9 mouse cellular contexts compared by ENCODE assay signal in the genomic region with DNA sequence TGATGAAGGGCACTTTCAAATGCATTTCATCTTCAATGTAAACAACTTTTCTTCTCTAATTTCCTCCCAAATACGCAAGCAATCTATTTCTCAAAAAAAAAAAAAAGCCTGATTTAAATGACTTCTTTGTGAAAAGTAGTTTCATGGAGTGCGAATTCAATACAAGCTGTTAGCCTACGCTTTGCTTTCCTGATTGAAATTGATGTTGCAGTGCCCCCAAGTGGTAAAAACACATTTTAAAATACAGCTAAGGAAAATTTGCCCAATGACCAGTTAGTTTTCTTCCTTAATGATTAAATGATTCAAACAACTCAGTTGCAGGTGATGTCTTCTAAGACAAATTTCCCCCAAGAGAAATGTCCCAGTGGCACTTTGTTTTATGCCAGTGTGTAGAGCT. TPM values are rescaled to one million over a fixed set of nuclear protein-coding genes. Genes with fewer than 3 reads are reported as not detected.
DNase-seq lines count a peak whose midpoint lies in the region; ATAC-seq and TF ChIP-seq lines count a peak whose summit lies in the region.
"Had no signal": no experiment of that assay in that cellular context is flagged by ENCODE, and none has a peak within 500 bp of the region (broad histone marks: within the 10 kb centered on the region; RNA-seq: fewer than 3 reads in every experiment).

No protein-coding gene starts in this region.

- no peaks in the 10 kb centered on the region for H3K79me2 ChIP-seq in heart, adult 2 months (replicated peaks; ENCODE audit: control insufficient read depth, insufficient read depth, low read length)

- no peaks in the 10 kb centered on the region for H3K9me3 ChIP-seq in lung, embryonic 14.5 days (ENCODE audit: low read depth, low read length)
- H3K9me3 ChIP-seq: neural tube, embryonic 12.5 days had no signal

- no peak for DNase-seq in heart, adult 2 months
- DNase-seq in heart, postnatal 36 days, result no peak
- DNase-seq in lung, embryonic 14.5 days, result peak; percentile 73
- DNase-seq in lung, postnatal 4 days, result no peak
- peak; percentile 12 for DNase-seq in R1 (ENCODE audit: low read depth, low spot score)
- DNase-seq in naive thymus-derived CD4-positive, alpha-beta T cell, adult 2 months (ENCODE audit: low read depth), result peak; percentile 31
- DNase-seq in neural tube, embryonic 10.5 days (ENCODE audit: extremely low spot score, low spot score), result no peak

- no peaks in the 10 kb centered on the region for H3K4me1 ChIP-seq in heart, adult 2 months (ENCODE audit: control insufficient read depth, insufficient read depth, low read length)
- no peaks in the 10 kb centered on the region for H3K4me1 ChIP-seq in lung, embryonic 14.5 days (ENCODE audit: insufficient read depth)
- H3K4me1 ChIP-seq: neural tube, embryonic 12.5 days had no signal

- no peak for TF ChIP-seq POLR2A in heart, adult 2 months (IDR thresholded peaks at IDR 0.05; ENCODE audit: insufficient read depth, low read depth, low read length)

- H3K27ac ChIP-seq in heart, adult 2 months, result no peak overlapping the region
- no peak overlapping the region for H3K27ac ChIP-seq in lung, embryonic 14.5 days (ENCODE audit: low read depth)
- H3K27ac ChIP-seq: neural tube, embryonic 12.5 days had no signal

- TF ChIP-seq EP300 in heart, adult 2 months (IDR thresholded peaks at IDR 0.05; ENCODE audit: insufficient read depth, low read depth, low read length), result no peak

- ATAC-seq in lung, embryonic 14.5 days (ENCODE audit: insufficient read depth), result no peak
- no peak for ATAC-seq in granulocyte monocyte progenitor cell, adult 5-6 weeks (replicated peaks; ENCODE audit: poor library complexity, severe bottlenecking)

- no peak overlapping the region for H3K4me2 ChIP-seq in lung, embryonic 14.5 days
- H3K4me2 ChIP-seq: neural tube, embryonic 12.5 days had no signal

- H3K27me3 ChIP-seq in heart, adult 2 months (ENCODE audit: control insufficient read depth, insufficient read depth, low read length), result no peaks in the 10 kb centered on the region
- H3K27me3 ChIP-seq in lung, embryonic 14.5 days (ENCODE audit: insufficient read depth, low read length), result no peaks in the 10 kb centered on the region
- H3K27me3 ChIP-seq: neural tube, embryonic 12.5 days had no signal

- no peak overlapping the region for H3K4me3 ChIP-seq in heart, adult 2 months
- no peak overlapping the region for H3K4me3 ChIP-seq in lung, embryonic 14.5 days (ENCODE audit: low read depth, low read length)
- H3K4me3 ChIP-seq: neural tube, embryonic 12.5 days had no signal

- 46% methylated on average over 3 of the region's 3 CpGs for WGBS in heart, adult 2 months
- WGBS in lung, embryonic 14.5 days, result 45% methylated on average over 3 of the region's 3 CpGs

- H3K36me3 ChIP-seq in heart, adult 2 months (ENCODE audit: control insufficient read depth, insufficient read depth, low read length), result no peaks in the 10 kb centered on the region
- no peaks in the 10 kb centered on the region for H3K36me3 ChIP-seq in lung, embryonic 14.5 days (ENCODE audit: insufficient read depth)
- H3K36me3 ChIP-seq: neural tube, embryonic 12.5 days had no signal

- intact Hi-C loops in heart, adult 2 months (cut with DNase I), result no loop called here
- intact Hi-C loops in heart, postnatal 36 days (cut with DNase I), result loop anchor here (10.0 kb wide), 1 partner anchor 654 kb away; a partner anchor contains a TSS

- no peak overlapping the region for H3K9ac ChIP-seq in heart, adult 2 months (ENCODE audit: low read depth, low read length)
- no peak overlapping the region for H3K9ac ChIP-seq in lung, embryonic 14.5 days
- H3K9ac ChIP-seq: neural tube, embryonic 12.5 days had no signal

- TF ChIP-seq CTCF in heart, adult 2 months (IDR thresholded peaks at IDR 0.05), result peak; percentile 72
- peak; percentile 33; the same call in 1 of the 2 replicates for TF ChIP-seq CTCF in lung, embryonic 14.5 days (IDR thresholded peaks at IDR 0.05; ENCODE audit: low read depth)

RNA-seq across cellular contexts. Expression of a gene that starts 37.3 kb away (rescaled TPM):
- total RNA-seq in heart, adult 2 months (2021), result 10 to 100 TPM; 60.0 to 66.6 TPM
- 16.2 and 34.1 TPM in 2 replicates for polyA plus RNA-seq in heart, adult 2 months (2012; rRNA removed)
- 10 to 100 TPM; 66.0 to 74.5 TPM for total RNA-seq in heart, postnatal 36 days (2021)
- polyA plus RNA-seq in lung, embryonic 14.5 days (2014; fragmentation: Nextera tagmentation; extraction: Ambion mirVana), result 50.3 and 54.1 TPM in 2 replicates
- 24.3 and 31.5 TPM in 2 replicates for total RNA-seq in granulocyte monocyte progenitor cell, adult 5-6 weeks (2014; fragmentation: Nextera tagmentation)
- total RNA-seq in granulocyte monocyte progenitor cell, adult 5-6 weeks (2017), result 20.7 and 29.0 TPM in 2 replicates

RNA-seq across cellular contexts. Expression of a gene that starts 58.2 kb away (rescaled TPM):
- not detected for total RNA-seq in heart, adult 2 months (2021)
- polyA plus RNA-seq in heart, adult 2 months (2012; rRNA removed), result not detected in 2 replicates
- not detected for total RNA-seq in heart, postnatal 36 days (2021)
- not detected in 2 replicates for polyA plus RNA-seq in lung, embryonic 14.5 days (2014; fragmentation: Nextera tagmentation; extraction: Ambion mirVana)
- not detected in 2 replicates for total RNA-seq in granulocyte monocyte progenitor cell, adult 5-6 weeks (2014; fragmentation: Nextera tagmentation)
- total RNA-seq in granulocyte monocyte progenitor cell, adult 5-6 weeks (2017), result not detected in 2 replicates
- polyA plus RNA-seq: neural tube, embryonic 12.5 days had no signal

Comparison
In these comparisons a context has a peak if more than half of its experiments do, and no peak if none do; other contexts are left out.
1. DNase-seq: peak in lung, embryonic 14.5 days (single experiment), R1 (single experiment) and naive thymus-derived CD4-positive, alpha-beta T cell, adult 2 months (single experiment); none in heart, adult 2 months (0 of 2), heart, postnatal 36 days (0 of 2), lung, postnatal 4 days (0 of 2) and neural tube, embryonic 10.5 days (single experiment).